Mouse (Mus musculus): ENCODE measurements around the gene Gm9789.
"Not testable (repeated sequence)": the region's sequence is repeated elsewhere in the genome, so short reads cannot be mapped to it uniquely, and the experiment has no call there.

Gene Gm9789

GRCm38 (mm10) chr16:89157652-89158051 is at the start of gene Gm9789:
Gene Gm9789, plus strand, starts transcription at chr16:89157952.
- no peak for DNase-seq

GRCm38 (mm10) chr16:89140551-89140950 is 17.2 kb upstream of the Gm9789 start, which contains the start of gene Gm6358:
Gene Gm6358, plus strand, starts transcription at chr16:89140851.
- no peak for DNase-seq

GRCm38 (mm10) chr16:89150786-89151185 is 7.0 kb upstream of the Gm9789 start, which contains the start of gene Gm10061:
Gene Gm10061, plus strand, starts transcription at chr16:89151086.
- DNase-seq: no peak

- DNase-seq: not testable (repeated sequence)
Measured at GRCm38 (mm10) chr16:89169190-89169589, 11.4 kb downstream of the Gm9789 start, which contains the start of gene Gm7735. Gene Gm7735, plus strand, starts transcription at chr16:89169490.

- DNase-seq: no peak
Measured at GRCm38 (mm10) chr16:89174435-89174834, 16.7 kb downstream of the Gm9789 start, which contains the start of gene 1110057P08Rik. Gene 1110057P08Rik, plus strand, starts transcription at chr16:89174735.

GRCm38 (mm10) chr16:89188621-89189020 is 30.9 kb downstream of the Gm9789 start:
- no peak for DNase-seq

- no peak for DNase-seq
Measured at GRCm38 (mm10) chr16:89205561-89205960, 47.8 kb downstream of the Gm9789 start, which contains the start of gene Krtap20-2. Gene Krtap20-2, plus strand, starts transcription at chr16:89205861.

Measured in kidney, adult 9 months (tissue).